Mouse (Mus musculus) forebrain, embryonic 10.5 days (tissue): ENCODE data around the gene Ccdc170. TPM values are rescaled to one million over a fixed set of nuclear protein-coding genes. Genes with fewer than 3 reads are reported as not detected.

Experiments
- DNase-seq: peaks from one replicate; pipeline ENCODE4 v3.0.0-alpha.2; 2017; ENCODE audit warnings: low spot score; ENCODE audit errors: extremely low spot score
- H3K27ac ChIP-seq: fragments of 300-500 bp; sonication (generic); 2 replicates; pipeline ENCODE4 v1.5.1; 2016; ENCODE audit warnings: mild to moderate bottlenecking
- H3K27me3 ChIP-seq: fragments of 300-500 bp; sonication (generic); 2 replicates; pipeline ENCODE4 v1.6.1; 2016; ENCODE audit warnings: mild to moderate bottlenecking; ENCODE audit not compliant: poor library complexity, severe bottlenecking
- H3K36me3 ChIP-seq: fragments of 300-500 bp; sonication (generic); replicated peaks from 2 replicates; pipeline ENCODE4 v1.6.1; 2016; ENCODE audit warnings: mild to moderate bottlenecking, moderate library complexity
- H3K4me1 ChIP-seq: fragments of 300-500 bp; sonication (generic); 2 replicates; pipeline ENCODE4 v1.6.1; 2016
- H3K4me3 ChIP-seq: fragments of 300-500 bp; sonication (generic); 2 replicates; pipeline ENCODE4 v1.5.1; 2016; ENCODE audit warnings: mild to moderate bottlenecking, moderate library complexity
- H3K9me3 ChIP-seq: fragments of 300-500 bp; sonication (generic); 2 replicates; pipeline ENCODE4 v1.6.1; 2016; ENCODE audit warnings: mild to moderate bottlenecking, moderate library complexity
- WGBS: fragments of 180-500 bp; shearing (Covaris S2); methylation state at CpG from one replicate; pipeline ENCODE4 v1.1.7; 2016; 5-methylcytosine and 5-hydroxymethylcytosine counted together
- polyA plus RNA-seq: library from polyadenylated mRNA; unstranded; fragments of >200 nt; fragmentation: Nextera tagmentation; extraction: Ambion mirVana; gene quantifications from 2 replicates; pipeline ENCODE4 v1.2.1, GENCODE M21; 2016

Ccdc170 gene
- polyA plus RNA-seq, 1 experiment from 2014 or later: not detected

DNA sequence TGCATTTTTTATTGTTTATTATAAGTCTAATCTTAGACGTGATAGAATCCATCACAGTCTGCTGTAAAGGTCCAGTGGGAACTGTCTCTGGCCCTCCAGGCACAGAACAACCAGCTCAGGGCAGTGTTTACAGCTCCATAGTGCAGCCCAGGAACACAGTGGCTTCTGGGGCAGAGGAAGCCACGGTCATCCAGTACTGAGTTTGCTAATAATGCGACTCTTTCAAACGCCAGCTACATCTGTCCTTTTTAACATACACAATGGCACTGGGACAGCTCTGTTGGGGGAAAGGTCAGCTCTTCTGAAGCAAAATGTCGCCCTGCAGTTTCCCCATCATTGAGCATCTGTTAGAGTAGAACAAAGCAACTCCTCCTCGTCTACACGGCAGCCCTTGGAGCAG lies 45.7 kb downstream of the Ccdc170 start:
- H3K27me3 ChIP-seq: no peaks in the 10 kb centered on the region
- H3K27ac ChIP-seq: no peak overlapping the region
- no peaks in the 10 kb centered on the region for H3K9me3 ChIP-seq
- no peak overlapping the region for H3K4me3 ChIP-seq
- WGBS: 34% methylated on average over 7 of the region's 7 CpGs
- DNase-seq: no peak
- peaks cover 7% of the 10 kb centered on the region for H3K4me1 ChIP-seq
- H3K36me3 ChIP-seq: no peaks in the 10 kb centered on the region

DNA sequence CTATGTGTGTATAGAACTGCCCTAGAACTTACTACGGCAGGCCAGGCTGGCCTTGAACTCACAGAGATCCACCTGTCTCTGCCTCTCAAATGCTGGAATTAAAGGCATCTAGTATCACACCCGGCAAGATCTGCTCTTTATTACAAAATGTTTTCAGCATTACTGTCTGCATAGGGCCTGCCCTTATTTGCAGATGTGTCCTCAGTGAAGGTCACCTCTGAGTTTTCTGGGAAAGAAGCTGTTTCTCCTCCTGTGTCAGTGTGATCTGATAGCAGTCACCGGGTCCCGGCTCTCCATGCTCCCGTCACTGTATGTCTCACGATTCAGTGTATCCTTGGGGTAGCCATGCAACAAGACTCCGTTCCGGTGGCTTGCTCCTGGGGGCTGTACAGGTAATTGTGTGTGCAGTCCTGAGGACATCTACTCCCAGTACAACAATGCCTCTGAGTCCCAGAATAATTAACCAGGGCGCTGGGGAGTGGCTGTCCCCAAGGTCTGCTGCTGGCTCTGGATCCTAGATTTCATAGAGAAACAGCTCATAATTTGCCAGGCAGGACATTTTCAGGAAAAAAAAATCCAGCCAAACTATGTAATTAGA lies 48.4 kb downstream of the Ccdc170 start:
- Histone ChIP-seq H3K36me3 (no peaks in the 10 kb centered on the region), H3K27ac (no peak overlapping the region), H3K4me3 (no peak overlapping the region), H3K9me3 (no peaks in the 10 kb centered on the region), H3K27me3 (no peaks in the 10 kb centered on the region), H3K4me1 (peaks cover 7% of the 10 kb centered on the region)
- WGBS: 91% methylated on average over 9 of the region's 9 CpGs
- DNase-seq: no peak

DNA sequence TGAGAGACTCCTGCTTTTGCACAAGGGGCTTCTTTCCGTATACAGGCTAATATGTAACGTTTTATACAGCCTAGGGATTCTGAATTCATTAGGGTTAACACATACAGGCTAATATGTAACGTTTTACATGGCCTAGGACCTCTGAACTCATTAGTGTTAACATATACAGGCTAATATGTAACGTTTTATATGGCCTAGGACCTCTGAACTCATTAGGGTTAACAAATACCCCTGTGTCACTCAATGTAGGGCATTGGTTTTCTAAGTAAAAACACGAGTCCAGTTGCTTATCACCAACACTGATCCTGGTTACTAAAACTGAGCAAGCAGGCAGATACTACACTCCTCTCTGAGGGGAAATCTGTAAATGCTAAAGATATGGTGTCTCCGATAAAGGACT lies 49.6 kb downstream of the Ccdc170 start:
- Histone ChIP-seq H3K4me3 (no peak overlapping the region), H3K9me3 (no peaks in the 10 kb centered on the region), H3K27me3 (no peaks in the 10 kb centered on the region), H3K4me1 (peaks cover 7% of the 10 kb centered on the region), H3K27ac (no peak overlapping the region), H3K36me3 (no peaks in the 10 kb centered on the region)
- no peak for DNase-seq
- WGBS: 79% methylated on average over 6 of the region's 6 CpGs

DNA sequence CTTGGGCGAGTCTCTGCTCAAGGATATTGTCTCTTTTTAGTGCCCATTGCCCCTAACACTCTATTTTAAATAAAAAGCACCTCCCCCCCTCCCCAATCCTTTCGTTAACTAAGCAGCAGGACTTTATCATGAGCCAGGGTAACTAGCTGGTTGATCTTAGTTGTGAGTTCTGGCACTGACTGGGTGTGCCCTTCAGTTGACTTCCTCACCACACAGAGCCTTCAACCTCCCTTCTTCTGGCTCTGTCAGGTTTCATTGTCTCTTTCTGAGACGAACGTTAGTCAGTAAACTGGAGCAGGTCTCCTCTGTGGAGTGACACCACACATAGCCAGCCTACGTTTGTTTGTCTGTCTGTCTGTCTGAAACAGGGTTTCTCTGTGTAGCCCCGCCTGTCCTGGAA lies 50.4 kb downstream of the Ccdc170 start:
- no peak for DNase-seq
- Histone ChIP-seq H3K4me3 (no peak overlapping the region), H3K27ac (no peak overlapping the region), H3K27me3 (no peaks in the 10 kb centered on the region), H3K9me3 (no peaks in the 10 kb centered on the region), H3K4me1 (peaks cover 7% of the 10 kb centered on the region), H3K36me3 (no peaks in the 10 kb centered on the region)
- WGBS: 75% methylated on average over 6 of the region's 6 CpGs

DNA sequence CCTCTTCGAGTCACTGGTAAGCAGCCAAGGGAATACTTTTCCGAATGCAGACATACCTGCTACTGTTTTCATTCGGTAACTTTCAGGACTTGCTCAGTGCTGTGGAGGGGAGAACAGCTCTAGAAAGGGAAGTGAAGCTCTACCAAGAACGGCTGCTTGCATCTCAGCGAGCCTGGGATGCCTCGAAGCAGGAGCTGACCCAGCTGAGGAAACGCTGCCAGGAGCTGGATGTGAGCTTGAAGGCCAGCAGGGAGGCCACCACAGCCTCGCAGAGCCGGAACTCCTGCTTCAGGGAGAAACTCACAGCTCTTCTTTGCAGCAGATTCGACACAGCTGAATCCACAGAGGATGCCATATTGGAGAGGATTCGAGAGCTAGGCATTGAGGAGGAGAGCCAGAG lies 51.6 kb downstream of the Ccdc170 start:
- no peak overlapping the region for H3K4me3 ChIP-seq
- no peak for DNase-seq
- H3K27me3 ChIP-seq: no peaks in the 10 kb centered on the region
- no peaks in the 10 kb centered on the region for H3K9me3 ChIP-seq
- WGBS: 89% methylated on average over 11 of the region's 11 CpGs
- H3K36me3 ChIP-seq: no peaks in the 10 kb centered on the region
- H3K27ac ChIP-seq: no peak overlapping the region
- H3K4me1 ChIP-seq: no peaks in the 10 kb centered on the region

DNA sequence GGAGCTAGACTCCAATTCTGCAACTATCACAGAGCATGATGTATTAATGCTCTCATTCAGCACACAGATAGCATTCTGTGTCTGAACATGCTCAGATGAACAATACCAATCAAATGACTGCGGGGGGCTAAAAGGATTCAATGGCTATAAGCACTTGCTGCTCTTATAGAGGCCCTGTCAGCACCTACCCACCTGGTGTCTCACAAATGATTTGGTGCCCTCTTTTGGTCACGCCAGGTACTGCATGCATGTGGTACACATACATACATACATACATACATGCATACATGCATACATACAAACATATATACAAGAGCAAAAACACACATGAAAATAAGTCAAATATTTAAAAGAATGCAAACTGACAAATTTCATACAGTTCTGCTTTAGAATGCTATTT lies 63.2 kb downstream of the Ccdc170 start:
- no peaks in the 10 kb centered on the region for H3K4me1 ChIP-seq
- H3K27ac ChIP-seq: no peak overlapping the region
- no peak overlapping the region for H3K4me3 ChIP-seq
- no peaks in the 10 kb centered on the region for H3K27me3 ChIP-seq
- H3K36me3 ChIP-seq: no peaks in the 10 kb centered on the region
- WGBS: 90% methylated on average over 2 of the region's 2 CpGs
- no peak for DNase-seq
- peaks cover 9% of the 10 kb centered on the region for H3K9me3 ChIP-seq

DNA sequence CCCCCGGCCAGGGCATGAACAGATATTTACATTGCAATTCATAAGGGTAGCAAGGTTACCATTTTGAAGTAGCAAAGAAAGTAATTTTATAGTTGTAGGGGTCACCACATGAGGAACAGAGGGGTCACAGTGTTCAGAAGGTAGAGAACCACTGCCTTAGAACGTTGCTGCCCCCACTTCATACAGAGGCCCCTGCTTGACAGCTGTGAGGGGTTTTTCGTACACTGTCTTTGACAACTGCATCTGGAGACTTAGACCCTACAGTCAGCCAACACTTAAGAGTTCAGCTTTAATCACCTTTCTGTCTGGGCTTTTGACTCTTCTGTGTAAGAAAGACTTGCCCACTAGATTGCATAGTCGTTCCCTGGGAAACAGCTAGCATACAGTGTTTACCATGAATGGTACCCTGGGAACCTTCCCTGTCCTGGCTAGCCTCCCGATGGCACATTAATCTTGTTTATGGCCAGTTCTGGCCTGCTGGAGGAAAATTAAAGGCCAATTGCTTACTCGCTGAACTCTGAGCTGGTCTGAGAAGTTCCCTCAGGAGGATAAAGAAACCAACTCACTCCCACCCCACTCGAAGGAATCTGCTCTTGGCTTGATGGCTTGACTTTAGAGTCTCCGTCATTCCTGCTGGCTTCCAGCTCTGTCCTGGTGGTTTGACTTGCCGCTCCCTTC lies 71.3 kb downstream of the Ccdc170 start:
- H3K4me1 ChIP-seq: peaks cover 5% of the 10 kb centered on the region

DNA sequence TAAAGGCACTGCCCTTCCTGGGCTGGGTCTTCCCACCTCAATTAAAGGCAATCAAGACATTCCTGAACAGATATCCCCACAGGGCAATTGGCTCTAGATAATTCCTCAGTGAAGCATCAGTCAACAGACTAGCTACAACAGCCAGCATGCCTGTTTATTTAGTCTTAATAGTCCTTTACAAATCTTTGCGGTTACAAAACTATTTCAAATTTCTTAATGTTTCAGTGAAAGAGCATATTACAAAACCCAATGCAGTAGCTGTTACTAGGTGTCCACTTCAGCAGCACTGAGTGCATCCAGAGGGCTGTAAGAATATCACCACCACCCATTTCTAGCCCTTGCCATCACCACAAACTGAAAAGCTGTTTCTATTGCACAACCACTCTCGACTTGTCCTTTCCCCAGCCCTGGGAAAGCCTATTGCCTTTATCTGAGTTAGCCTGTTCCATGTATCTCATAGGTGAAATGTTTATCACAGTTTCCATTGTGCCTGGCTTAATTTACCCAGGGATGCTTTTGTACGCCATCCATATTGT lies 74.6 kb downstream of the Ccdc170 start:
- peaks cover 5% of the 10 kb centered on the region for H3K4me1 ChIP-seq
- H3K36me3 ChIP-seq: no peaks in the 10 kb centered on the region
- 84% methylated on average over 3 of the region's 3 CpGs for WGBS
- DNase-seq: no peak
- no peaks in the 10 kb centered on the region for H3K9me3 ChIP-seq
- no peak overlapping the region for H3K4me3 ChIP-seq
- no peaks in the 10 kb centered on the region for H3K27me3 ChIP-seq
- H3K27ac ChIP-seq: no peak overlapping the region

More for the DNA sequence above, 71.3 kb downstream of the Ccdc170 start:
- no peak for DNase-seq
- Histone ChIP-seq H3K4me3 (no peak overlapping the region), H3K27me3 (no peaks in the 10 kb centered on the region), H3K27ac (no peak overlapping the region), H3K36me3 (no peaks in the 10 kb centered on the region), H3K9me3 (no peaks in the 10 kb centered on the region)
- 84% methylated on average over 9 of the region's 9 CpGs for WGBS

DNA sequence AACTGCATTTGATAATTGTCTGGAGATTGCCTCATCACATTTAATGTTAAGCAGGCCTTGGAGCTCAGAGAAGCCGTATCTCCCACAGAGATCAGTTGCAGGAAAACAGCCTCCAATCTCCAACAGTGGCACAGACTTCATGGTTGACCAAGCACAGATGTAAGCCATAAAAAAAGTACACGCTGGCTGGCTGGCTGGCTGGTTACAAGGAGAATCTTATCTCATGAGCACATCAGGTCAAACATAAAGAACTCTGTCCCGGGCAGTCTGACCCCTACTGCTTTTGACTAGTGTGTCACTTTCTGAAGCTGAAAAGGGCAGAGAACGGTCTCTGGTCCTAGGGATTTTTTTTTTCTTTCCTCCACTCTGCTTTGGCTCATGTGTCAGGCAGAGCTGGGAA lies 76.8 kb downstream of the Ccdc170 start:
- DNase-seq: no peak
- Histone ChIP-seq H3K27me3 (no peaks in the 10 kb centered on the region), H3K4me3 (no peak overlapping the region), H3K4me1 (no peaks in the 10 kb centered on the region), H3K9me3 (no peaks in the 10 kb centered on the region), H3K36me3 (no peaks in the 10 kb centered on the region), H3K27ac (no peak overlapping the region)
- WGBS: 64% methylated on average over 4 of the region's 4 CpGs

DNA sequence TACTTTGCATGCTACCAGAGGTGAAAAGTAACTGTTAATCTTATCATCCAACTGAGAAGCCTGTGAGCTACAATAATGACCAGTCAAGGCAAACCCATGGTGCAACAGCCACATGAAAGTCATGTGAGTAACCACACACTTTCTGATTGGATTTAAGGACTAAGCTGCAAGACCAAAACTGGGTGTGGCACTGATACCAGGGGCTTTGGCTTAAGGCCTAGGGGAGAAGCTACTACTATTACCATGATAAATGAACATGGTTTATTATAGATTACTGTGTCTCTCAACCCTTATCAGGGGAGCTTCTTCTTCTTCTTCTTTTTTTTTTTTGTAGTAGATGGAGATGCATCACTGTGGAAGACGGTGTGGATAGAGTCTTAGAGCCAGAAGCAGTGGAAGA lies 82.8 kb downstream of the Ccdc170 start:
- no peaks in the 10 kb centered on the region for H3K4me1 ChIP-seq

DNA sequence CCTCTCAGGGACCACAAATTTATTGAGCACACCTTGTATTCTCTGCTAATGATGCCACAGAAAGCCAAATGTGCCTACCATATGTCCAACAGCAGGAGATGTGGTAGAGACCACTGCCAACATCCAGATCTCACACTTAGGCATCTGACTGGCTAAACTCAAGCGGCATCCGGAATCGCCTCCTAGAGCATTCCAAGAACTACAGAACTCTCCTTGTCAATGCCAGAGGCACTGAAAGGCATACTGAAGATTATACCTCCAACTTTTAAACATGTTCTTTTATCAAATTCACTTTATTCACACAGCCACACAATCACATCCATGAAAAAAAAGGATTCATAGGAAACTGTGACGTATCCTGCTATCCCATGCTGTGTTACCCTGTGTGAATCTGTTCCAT lies 88.5 kb downstream of the Ccdc170 start:
- Histone ChIP-seq H3K4me1 (no peaks in the 10 kb centered on the region), H3K27ac (no peak overlapping the region), H3K9me3 (no peaks in the 10 kb centered on the region), H3K27me3 (no peaks in the 10 kb centered on the region), H3K36me3 (no peaks in the 10 kb centered on the region), H3K4me3 (no peak overlapping the region)
- DNase-seq: no peak
- 93% methylated on average over 4 of the region's 4 CpGs for WGBS

More for the DNA sequence above, 82.8 kb downstream of the Ccdc170 start:
- Histone ChIP-seq H3K27ac (no peak overlapping the region), H3K36me3 (no peaks in the 10 kb centered on the region), H3K27me3 (no peaks in the 10 kb centered on the region), H3K4me3 (no peak overlapping the region), H3K9me3 (no peaks in the 10 kb centered on the region)
- DNase-seq: no peak
- WGBS: 97% methylated on average over 1 of the region's 1 CpGs

DNA sequence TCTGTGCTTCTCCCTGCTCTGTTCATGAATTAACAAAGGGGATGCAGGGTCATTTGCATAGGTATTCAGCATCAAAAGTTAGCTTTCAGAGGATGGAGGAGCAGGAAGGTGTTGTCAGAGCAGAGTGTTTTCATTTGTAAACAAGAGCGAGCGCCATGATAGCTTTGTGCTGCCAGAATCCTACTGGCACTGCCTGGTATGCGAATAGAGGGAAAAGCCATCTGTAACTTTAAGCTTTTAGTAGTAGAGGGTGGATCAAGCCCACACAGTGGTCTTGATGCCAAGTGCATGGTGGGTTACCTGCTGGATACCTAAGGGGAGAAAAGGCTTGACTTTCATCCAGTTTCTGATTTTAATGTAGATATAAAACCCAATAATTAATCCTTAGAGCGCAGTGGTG lies 89.0 kb downstream of the Ccdc170 start:
- Histone ChIP-seq H3K4me3 (no peak overlapping the region), H3K9me3 (no peaks in the 10 kb centered on the region), H3K27ac (no peak overlapping the region), H3K27me3 (no peaks in the 10 kb centered on the region), H3K4me1 (no peaks in the 10 kb centered on the region), H3K36me3 (no peaks in the 10 kb centered on the region)
- WGBS: 76% methylated on average over 4 of the region's 4 CpGs
- DNase-seq: no peak

DNA sequence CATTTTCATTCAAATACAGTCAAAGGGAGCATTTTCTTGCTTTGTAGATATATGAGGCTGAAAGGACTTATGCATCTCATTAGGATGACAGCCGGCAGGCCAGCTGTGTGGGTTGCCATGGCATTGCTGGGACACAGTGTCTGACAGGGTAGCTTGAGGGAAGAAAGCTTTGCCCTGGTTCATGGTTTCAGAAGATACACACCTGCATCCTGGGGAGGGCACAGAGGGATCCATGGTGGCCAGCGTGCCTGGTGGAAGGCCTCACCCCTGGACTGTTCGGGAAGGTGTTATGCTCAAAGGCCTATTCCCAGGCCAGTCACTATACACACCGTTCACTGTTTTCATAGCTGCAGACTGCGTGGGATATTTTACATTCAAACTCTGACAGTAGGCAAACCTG lies 99.6 kb downstream of the Ccdc170 start:
- WGBS: 86% methylated on average over 5 of the region's 5 CpGs
- no peak for DNase-seq
- no peaks in the 10 kb centered on the region for H3K4me1 ChIP-seq

More for the DNA sequence above, 99.6 kb downstream of the Ccdc170 start:
- Histone ChIP-seq H3K9me3 (no peaks in the 10 kb centered on the region), H3K36me3 (no peaks in the 10 kb centered on the region), H3K27ac (no peak overlapping the region), H3K27me3 (no peaks in the 10 kb centered on the region), H3K4me3 (no peak overlapping the region)
